Mouse (Mus musculus) leukemia stem cell, adult 10-12 weeks (primary cell): Measurements from ENCODE around the gene Olfr535. TPM values are rescaled to one million over a fixed set of nuclear protein-coding genes. Genes with fewer than 3 reads are reported as not detected.

ENCODE experiments used
- polyA plus RNA-seq: library from polyadenylated mRNA; stranded (reverse); fragments of >175 nt; gene quantifications from 2 replicates; pipeline ENCODE4 v1.2.3, GENCODE M21; 2012; ENCODE audit warnings: low replicate concordance

The Olfr535 gene
- polyA plus RNA-seq: not detected in 2 replicates

GRCm38 (mm10) chr7:140483916-140484315 lies at the start of gene Olfr535:
Gene Olfr535 (plus strand): TSS chr7:140484216.

DNA sequence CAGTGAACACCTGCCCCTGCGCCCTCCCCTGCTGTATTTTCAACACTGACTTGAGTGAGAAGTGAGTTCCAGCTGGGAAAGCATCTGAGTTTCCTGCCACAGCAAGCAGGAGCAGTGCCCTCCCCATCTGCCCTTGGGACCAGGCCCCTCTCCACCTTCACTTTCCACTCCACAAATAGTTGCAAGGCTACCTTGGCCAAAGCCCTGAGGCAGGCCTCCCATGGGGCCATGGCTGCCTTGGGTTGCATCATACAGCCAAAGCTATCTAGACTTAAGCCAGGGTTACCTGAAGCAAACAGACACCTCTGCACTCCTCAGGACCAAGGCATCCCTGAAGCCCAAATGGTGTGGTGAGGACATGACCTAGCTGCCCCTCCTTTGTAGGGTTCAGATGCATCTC lies 20.9 kb upstream of the Olfr535 start, which contains the start of gene Olfr533:
Olfr533 (plus strand) TSS at position 301 of the 400 bp plus-strand sequence.

DNA sequence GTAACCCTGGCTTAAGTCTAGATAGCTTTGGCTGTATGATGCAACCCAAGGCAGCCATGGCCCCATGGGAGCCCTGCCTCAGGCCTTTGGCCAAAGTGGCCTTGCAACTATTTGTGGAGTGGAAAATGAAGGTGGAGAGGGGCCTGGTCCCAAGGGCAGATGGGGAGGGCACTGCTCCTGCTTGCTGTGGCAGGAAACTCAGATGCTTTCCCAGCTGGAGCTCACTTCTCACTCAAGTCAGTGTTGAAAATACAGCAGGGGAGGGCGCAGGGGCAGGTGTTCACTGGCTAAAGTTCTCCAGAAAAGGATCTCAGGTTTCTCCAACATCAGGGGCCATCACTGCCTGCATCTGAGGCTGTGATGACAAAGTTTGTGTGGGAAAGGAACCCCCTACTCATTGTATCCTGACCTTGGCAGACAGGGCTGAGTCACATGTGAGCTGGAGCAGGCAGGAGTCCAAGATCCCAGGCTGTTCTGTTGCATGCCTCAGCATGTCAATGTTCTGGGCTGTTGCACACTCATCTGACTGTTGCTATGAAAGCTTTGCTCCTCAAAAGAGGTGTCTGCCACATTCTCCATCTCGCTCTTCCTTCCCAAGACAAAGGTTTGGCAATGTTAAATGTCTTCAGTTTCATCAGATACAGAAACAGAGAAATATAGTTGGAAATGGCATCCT lies 23.5 kb downstream of the Olfr535 start, which contains the start of gene Olfr536:
Olfr536 (minus strand) TSS at position 51 of the 676 bp plus-strand sequence.

Other genes with a start within 250 kb of the Olfr535 start
- 0.05 and 0.08 TPM in 2 replicates for gene 5830411N06Rik, start 236.9 kb upstream of the Olfr535 start, polyA plus RNA-seq
- not detected in 2 replicates for gene Olfr525, start 163.4 kb upstream of the Olfr535 start, polyA plus RNA-seq
- gene Olfr527, start 150.2 kb upstream of the Olfr535 start, polyA plus RNA-seq: not detected in 2 replicates
- gene Olfr60, start 122.5 kb upstream of the Olfr535 start, polyA plus RNA-seq: 0.06 TPM in 1 of 2 replicates, not detected in the other
- gene Olfr530, start 107.9 kb upstream of the Olfr535 start, polyA plus RNA-seq: not detected in 2 replicates
- gene Olfr531, start 81.3 kb upstream of the Olfr535 start, polyA plus RNA-seq: not detected in 2 replicates
- not detected in 2 replicates for gene Olfr532, start 62.6 kb upstream of the Olfr535 start, polyA plus RNA-seq
- not detected in 2 replicates for gene Olfr533, start 20.8 kb upstream of the Olfr535 start, polyA plus RNA-seq
- gene Olfr536, start 23.2 kb downstream of the Olfr535 start, polyA plus RNA-seq: not detected in 2 replicates
- not detected in 2 replicates for gene Olfr538, start 83.7 kb downstream of the Olfr535 start, polyA plus RNA-seq
- gene Olfr46, start 117.1 kb downstream of the Olfr535 start, polyA plus RNA-seq: not detected in 2 replicates
- gene Olfr61, start 144.8 kb downstream of the Olfr535 start, polyA plus RNA-seq: not detected in 2 replicates
- not detected in 2 replicates for gene Olfr53, start 162.2 kb downstream of the Olfr535 start, polyA plus RNA-seq
- gene Olfr539, start 175.7 kb downstream of the Olfr535 start, polyA plus RNA-seq: not detected in 2 replicates
- gene Olfr45, start 197.7 kb downstream of the Olfr535 start, polyA plus RNA-seq: not detected in 2 replicates
- gene Olfr541, start 213.1 kb downstream of the Olfr535 start, polyA plus RNA-seq: not detected in 2 replicates